Mouse (Mus musculus) spleen, postnatal 36 days (tissue): ENCODE data around the gene Pde10a.

ENCODE experiments used
- DNase-seq, 2 experiments: peaks; one replicate each; pipeline ENCODE4 v3.0.0; 2022; ENCODE audit warnings: low spot score in 2 of 2, mixed read lengths in 1 of 2

Pde10a gene

GRCm38 (mm10) chr17:8745334-8745733, 220.2 kb downstream of the Pde10a start:
- no peak for DNase-seq

- no peak for DNase-seq
Measured at GRCm38 (mm10) chr17:8749426-8749825, 224.3 kb downstream of the Pde10a start.

DNA sequence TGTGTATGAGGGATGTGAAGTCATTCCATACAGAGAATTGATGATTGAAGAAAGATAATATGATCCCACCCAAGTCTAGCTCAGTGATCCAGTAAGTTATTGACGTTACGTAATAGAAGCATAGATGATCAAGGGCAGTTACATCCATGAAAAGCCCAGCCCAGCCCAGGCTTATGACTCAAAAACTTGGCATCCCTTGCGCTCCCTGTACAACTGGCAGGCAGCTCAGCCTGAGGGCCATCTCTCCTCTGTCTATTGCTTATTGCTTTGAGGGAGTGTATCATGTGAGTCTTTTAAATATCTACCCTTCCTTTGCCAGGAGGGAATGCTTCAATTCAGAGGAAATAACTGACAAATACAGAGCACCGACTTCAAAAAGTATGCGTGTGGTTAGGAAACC, 232.4 kb downstream of the Pde10a start:
- DNase-seq, result no peak

GRCm38 (mm10) chr17:8763248-8763647, 238.1 kb downstream of the Pde10a start:
- DNase-seq, result no peak

DNA sequence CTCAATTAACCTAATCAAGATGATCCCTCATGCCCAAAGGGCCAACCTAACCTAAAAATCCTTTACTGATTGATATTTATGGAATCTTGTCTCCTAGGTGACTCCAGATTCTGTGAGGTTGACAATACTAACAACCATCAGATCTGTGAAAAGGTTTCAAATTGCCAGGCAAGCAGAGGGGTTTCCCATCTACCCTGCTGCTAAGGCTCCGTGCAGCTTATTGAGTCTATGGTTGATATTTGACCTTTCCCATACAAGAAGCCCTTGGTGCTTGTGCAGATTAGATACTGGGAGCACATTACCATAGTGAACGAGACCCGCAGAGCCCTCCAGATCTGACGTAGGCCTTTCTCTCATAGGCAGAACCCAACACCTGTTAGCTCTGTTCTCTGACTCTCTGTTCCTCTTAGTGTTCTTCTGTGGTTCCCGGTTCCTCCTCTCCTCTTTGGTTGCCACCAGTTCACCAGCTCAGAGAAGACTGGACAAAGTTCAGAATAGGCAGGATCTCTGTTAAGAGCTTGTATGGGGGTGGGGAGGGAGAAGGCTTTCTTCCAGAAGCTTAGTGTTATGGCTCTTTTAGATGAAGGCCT, 240.9 kb downstream of the Pde10a start:
- DNase-seq, result no peak

DNA sequence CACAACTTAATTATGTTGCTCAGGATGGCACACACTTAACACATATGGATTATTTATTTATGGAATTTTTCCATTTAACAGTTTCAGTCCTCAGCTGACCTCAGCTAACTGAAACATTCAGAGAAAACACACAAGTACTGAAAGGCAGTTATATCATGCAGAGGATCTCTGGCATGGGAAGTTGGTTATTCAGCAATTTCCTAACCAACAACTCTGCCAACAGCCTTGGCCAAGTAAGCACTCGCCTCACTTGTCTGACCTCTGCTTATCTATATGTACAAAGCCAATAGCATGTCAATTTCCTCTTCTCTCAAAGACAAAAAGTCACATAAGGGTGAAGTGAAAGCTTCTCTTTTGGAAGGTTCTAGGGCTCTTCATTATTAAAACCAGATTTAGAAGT, 244.0 kb downstream of the Pde10a start:
- no peak for DNase-seq

- no peak for DNase-seq
Measured at GRCm38 (mm10) chr17:8773391-8773790, 248.2 kb downstream of the Pde10a start.

- DNase-seq, result no peak
Measured at GRCm38 (mm10) chr17:8774301-8774700, 249.1 kb downstream of the Pde10a start.

GRCm38 (mm10) chr17:8775571-8776161, 250.5 kb downstream of the Pde10a start:
- no peak for DNase-seq

DNA sequence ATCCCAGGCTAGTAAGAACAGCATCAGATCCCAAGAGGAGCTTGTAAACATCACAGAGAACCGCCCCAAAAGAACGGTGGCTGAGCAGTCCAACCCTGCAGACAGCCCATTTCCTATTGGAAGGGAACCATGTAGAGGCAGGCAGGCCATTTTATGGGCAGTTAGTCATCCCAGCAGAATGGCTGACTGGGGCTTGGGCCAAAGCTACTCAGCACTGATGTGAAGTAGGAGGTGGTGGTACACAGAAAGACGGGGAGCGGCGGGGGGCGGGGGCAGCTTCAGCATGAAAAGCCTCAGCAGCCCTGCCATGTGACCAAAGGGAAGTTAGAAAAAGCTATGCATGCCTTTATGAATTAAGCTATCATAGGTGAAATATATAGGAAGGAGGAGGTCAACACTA, 252.5 kb downstream of the Pde10a start:
- no peak for DNase-seq

- no peak for DNase-seq
Measured at GRCm38 (mm10) chr17:8778839-8779238, 253.7 kb downstream of the Pde10a start.

DNA sequence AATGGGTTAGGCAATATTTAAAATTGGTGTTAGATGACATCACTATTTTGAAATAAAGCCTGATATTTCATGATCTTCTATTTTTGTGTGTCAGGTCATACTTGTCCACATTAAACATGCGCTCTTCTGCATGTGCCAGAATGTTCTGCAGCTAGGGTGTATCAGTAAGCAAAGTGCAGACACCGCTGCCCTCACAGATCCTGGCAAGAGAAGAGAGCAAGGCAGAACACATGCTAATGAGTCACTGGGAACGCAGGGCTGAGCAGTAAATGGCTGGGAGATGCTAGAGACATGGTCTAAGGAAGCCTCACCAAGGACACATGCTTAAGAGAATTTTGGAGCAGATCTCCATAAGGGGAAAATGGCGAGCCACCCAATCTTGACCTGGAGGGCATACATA, 255.3 kb downstream of the Pde10a start:
- DNase-seq, result no peak

DNA sequence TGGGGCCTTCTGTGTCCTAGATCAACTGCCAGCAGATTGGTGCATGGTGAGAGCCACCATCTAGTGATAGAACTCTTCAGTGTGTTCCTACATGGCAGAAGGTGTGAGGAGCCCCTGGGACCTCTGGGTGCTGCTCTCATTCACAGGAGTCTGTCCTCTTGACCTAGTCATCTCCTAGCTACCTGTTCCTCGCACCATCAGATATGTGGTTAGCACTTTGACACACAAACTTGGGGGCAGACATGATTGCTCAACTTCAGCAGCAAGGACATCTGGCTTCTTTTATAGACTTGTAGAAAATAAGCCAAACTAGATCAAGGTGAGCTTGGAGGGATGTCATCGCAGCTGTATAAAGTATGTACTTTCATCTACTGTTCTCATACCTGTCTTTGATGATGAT, 255.9 kb downstream of the Pde10a start:
- DNase-seq, result no peak

GRCm38 (mm10) chr17:8781576-8781975, 256.4 kb downstream of the Pde10a start:
- DNase-seq, result no peak

GRCm38 (mm10) chr17:8785908-8786307, 260.7 kb downstream of the Pde10a start:
- no peak for DNase-seq

DNA sequence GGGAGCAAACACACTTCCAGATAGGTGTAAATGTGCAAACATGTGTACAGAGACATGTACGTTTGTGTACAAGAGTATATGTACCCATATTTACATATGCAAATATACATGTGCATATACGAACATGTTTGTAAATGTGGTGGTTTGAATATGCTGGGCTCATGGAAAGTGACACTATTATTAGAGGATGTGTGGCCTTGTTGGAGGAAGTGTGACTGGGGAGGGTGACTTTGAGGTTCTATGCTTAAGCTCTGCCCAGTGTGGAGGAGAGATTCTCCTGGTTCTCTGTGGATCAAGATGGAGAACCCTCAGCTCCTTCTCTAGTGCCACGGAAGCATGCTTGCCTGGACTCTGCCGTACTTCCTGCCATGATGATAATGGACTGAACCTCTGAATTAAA, 261.3 kb downstream of the Pde10a start:
- DNase-seq, result no peak

GRCm38 (mm10) chr17:8787762-8788161, 262.6 kb downstream of the Pde10a start:
- DNase-seq, result no peak

DNA sequence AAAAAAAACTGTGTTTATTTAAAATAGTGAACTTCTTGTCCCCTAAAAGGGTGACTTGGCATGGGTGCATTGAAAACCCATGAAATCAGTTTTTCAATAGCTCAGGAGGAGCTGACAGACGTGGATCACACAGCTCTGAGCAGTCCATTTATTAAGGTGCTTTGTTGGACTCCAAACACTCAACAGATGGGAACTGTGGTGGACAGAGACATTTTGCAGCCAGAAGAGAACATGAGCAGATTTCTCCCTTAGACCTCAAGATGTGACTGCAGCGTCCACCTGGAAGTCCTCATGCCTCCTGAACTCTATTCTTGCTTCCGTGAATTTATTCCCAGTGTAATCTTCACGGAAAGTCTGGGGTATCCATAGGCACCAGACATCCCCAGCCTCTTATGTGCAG, 266.4 kb downstream of the Pde10a start:
- DNase-seq, result no peak

DNA sequence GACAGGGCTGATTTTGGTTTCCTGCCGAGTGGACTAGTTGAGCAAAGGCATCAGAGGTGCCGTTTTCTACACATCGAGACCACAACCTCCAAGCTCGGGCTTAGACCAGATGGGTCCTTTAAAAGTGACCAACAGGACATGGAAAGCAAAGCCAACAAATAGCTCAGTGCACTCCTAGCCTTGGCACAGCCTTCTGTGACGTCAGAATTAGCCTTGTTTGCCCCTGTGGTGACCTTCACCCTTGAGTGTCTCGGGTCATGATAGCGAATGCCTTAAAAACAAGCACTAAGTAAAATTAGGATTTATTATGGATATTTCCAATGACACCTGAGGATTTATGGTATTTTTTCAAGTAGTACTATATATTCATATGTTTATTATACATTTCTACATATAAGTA, 267.4 kb downstream of the Pde10a start:
- DNase-seq, result no peak

GRCm38 (mm10) chr17:8797624-8798023, 272.5 kb downstream of the Pde10a start:
- no peak for DNase-seq

- no peak for DNase-seq
Measured at GRCm38 (mm10) chr17:8798531-8799295, 273.5 kb downstream of the Pde10a start.

- no peak for DNase-seq
Measured at GRCm38 (mm10) chr17:8799296-8799731, 274.1 kb downstream of the Pde10a start.

GRCm38 (mm10) chr17:8799914-8800420, 274.8 kb downstream of the Pde10a start:
- no peak for DNase-seq
